Mouse (Mus musculus) left cerebral cortex, postnatal 10 days (tissue): Measurements from ENCODE around the gene Myo1e. TPM values are rescaled to one million over a fixed set of nuclear protein-coding genes. Genes with fewer than 3 reads are reported as not detected.

ENCODE experiments used
- DNase-seq, 2 experiments: peaks; one replicate each; pipeline ENCODE4 v3.0.0; 2021 to 2022; ENCODE audit warnings: low spot score in 2 of 2, mixed read lengths in 1 of 2; ENCODE audit errors: extremely low spot score in 1 of 2
- intact Hi-C: fragments of 180-260 bp; cut with DNase I; formaldehyde crosslinking; loops from one replicate; pipeline ENCODE4 v1.15.1; 2025
- total RNA-seq, 2 experiments: library from RNA; stranded (reverse); gene quantifications; 2 replicates each; pipeline ENCODE4 v1.2.3; 2021

The Myo1e gene
- total RNA-seq, 2 experiments from 2014 or later = 7.6 to 9.9 TPM

GRCm38 (mm10) chr9:70271631-70272030 is 64.5 kb downstream of the Myo1e start:
- no peak for DNase-seq
- intact Hi-C loops = no loop called here

GRCm38 (mm10) chr9:70274071-70274470 is 66.9 kb downstream of the Myo1e start:
- DNase-seq = no peak
- intact Hi-C loops = no loop called here

GRCm38 (mm10) chr9:70274476-70274875 is 67.3 kb downstream of the Myo1e start:
- intact Hi-C loops = no loop called here
- no peak for DNase-seq

- intact Hi-C loops = no loop called here
- no peak for DNase-seq
Observed at GRCm38 (mm10) chr9:70274887-70275555, 67.9 kb downstream of the Myo1e start.

- no peak for DNase-seq
- intact Hi-C loops = no loop called here
Observed at GRCm38 (mm10) chr9:70277076-70277475, 69.9 kb downstream of the Myo1e start.

- intact Hi-C loops = no loop called here
- DNase-seq = no peak
Observed at GRCm38 (mm10) chr9:70277529-70277982, 70.4 kb downstream of the Myo1e start.

- intact Hi-C loops = no loop called here
- no peak for DNase-seq
Observed at GRCm38 (mm10) chr9:70281407-70281806, 74.3 kb downstream of the Myo1e start.

GRCm38 (mm10) chr9:70282107-70282506 is 75.0 kb downstream of the Myo1e start:
- DNase-seq = no peak
- intact Hi-C loops = no loop called here

- no peak for DNase-seq
- intact Hi-C loops = no loop called here
Observed at GRCm38 (mm10) chr9:70283151-70283550, 76.0 kb downstream of the Myo1e start.

- no peak for DNase-seq
- intact Hi-C loops = no loop called here
Observed at GRCm38 (mm10) chr9:70284584-70285140, 77.5 kb downstream of the Myo1e start.

- intact Hi-C loops = no loop called here
- DNase-seq = no peak
Observed at GRCm38 (mm10) chr9:70290785-70291184, 83.6 kb downstream of the Myo1e start.

- no peak for DNase-seq
- intact Hi-C loops = no loop called here
Observed at GRCm38 (mm10) chr9:70296916-70297315, 89.8 kb downstream of the Myo1e start.

GRCm38 (mm10) chr9:70298221-70298620 is 91.1 kb downstream of the Myo1e start:
- intact Hi-C loops = no loop called here

GRCm38 (mm10) chr9:70300705-70301104 is 93.6 kb downstream of the Myo1e start:
- no peak for DNase-seq
- intact Hi-C loops = no loop called here

More at GRCm38 (mm10) chr9:70298221-70298620, 91.1 kb downstream of the Myo1e start:
- DNase-seq = no peak

- intact Hi-C loops = no loop called here
Observed at GRCm38 (mm10) chr9:70301598-70301997, 94.4 kb downstream of the Myo1e start.

GRCm38 (mm10) chr9:70304901-70305300 is 97.8 kb downstream of the Myo1e start:
- no peak for DNase-seq
- intact Hi-C loops = no loop called here

More at GRCm38 (mm10) chr9:70301598-70301997, 94.4 kb downstream of the Myo1e start:
- no peak for DNase-seq

GRCm38 (mm10) chr9:70310046-70310445 is 102.9 kb downstream of the Myo1e start:
- no peak for DNase-seq
- intact Hi-C loops = no loop called here

- DNase-seq = no peak
- intact Hi-C loops = no loop called here
Observed at GRCm38 (mm10) chr9:70314019-70314418, 106.9 kb downstream of the Myo1e start.

- intact Hi-C loops = no loop called here
Observed at GRCm38 (mm10) chr9:70315130-70315529, 108.0 kb downstream of the Myo1e start.

GRCm38 (mm10) chr9:70318601-70319000 is 111.5 kb downstream of the Myo1e start:
- DNase-seq = no peak
- intact Hi-C loops = no loop called here

More at GRCm38 (mm10) chr9:70315130-70315529, 108.0 kb downstream of the Myo1e start:
- DNase-seq = no peak
